ENCODE assay signal across 7 mouse cellular contexts in genomic region chr9:86449581-86449980, GRCm38 (mm10). TPM values are rescaled to one million over a fixed set of nuclear protein-coding genes. Genes with fewer than 3 reads are reported as not detected.
DNase-seq lines count a peak whose midpoint lies in the region; ATAC-seq and TF ChIP-seq lines count a peak whose summit lies in the region.

No protein-coding gene starts in this region.

- TF ChIP-seq POLR2A in cortical plate, adult 2 months (IDR thresholded peaks at IDR 0.05; ENCODE audit: extremely low read depth, insufficient read depth, low read length), result no peak

- H3K4me2 ChIP-seq in midbrain, embryonic 15.5 days, result peak overlapping the region; percentile 35

- no peak overlapping the region for H3K27ac ChIP-seq in cortical plate, adult 2 months (ENCODE audit: insufficient read depth, low read length)
- no peak overlapping the region for H3K27ac ChIP-seq in midbrain, embryonic 15.5 days

- intact Hi-C loops in left cerebral cortex, postnatal 36 days (cut with DNase I), result loop anchor here (10.0 kb wide), 1 partner anchor 245 kb away; no protein-coding TSS in a partner anchor

- no peaks in the 10 kb centered on the region for H3K36me3 ChIP-seq in midbrain, embryonic 15.5 days (replicated peaks)

- peak; percentile 79 to 81 for DNase-seq in adrenal gland, adult 18-20 months (ENCODE audit: low spot score in 2 of 2)
- peak; percentile 19 to 20 for DNase-seq in gastrocnemius, adult 8-10 months (ENCODE audit: low spot score in 2 of 2)
- DNase-seq in left cerebral cortex, postnatal 36 days (ENCODE audit: low spot score in 2 of 2), result peak; percentile 68 to 74
- DNase-seq in spleen, adult 18-20 months, result peak; percentile 30 to 76

- no peak overlapping the region for H3K9ac ChIP-seq in midbrain, embryonic 15.5 days

- no peak overlapping the region for H3K4me3 ChIP-seq in cortical plate, adult 2 months (ENCODE audit: insufficient read depth, low read length)
- H3K4me3 ChIP-seq in midbrain, embryonic 15.5 days, result no peak overlapping the region

- peak; percentile 96 for TF ChIP-seq CTCF in cortical plate, adult 2 months (IDR thresholded peaks at IDR 0.05; ENCODE audit: extremely low read depth, insufficient read depth, low read length)

- 5% methylated on average over 11 of the region's 11 CpGs for WGBS in midbrain, embryonic 15.5 days

- no peaks in the 10 kb centered on the region for H3K9me3 ChIP-seq in midbrain, embryonic 15.5 days

- peak; percentile 60 for ATAC-seq in inflammation-experienced regulatory T-cells, adult 6 months
- peak; percentile 73 for ATAC-seq in midbrain, embryonic 15.5 days (replicated peaks)

- no peaks in the 10 kb centered on the region; the same call in 1 of the 2 replicates for H3K27me3 ChIP-seq in midbrain, embryonic 15.5 days (replicated peaks)

- no peaks in the 10 kb centered on the region; the same call in none of the 2 replicates for H3K4me1 ChIP-seq in cortical plate, adult 2 months (ENCODE audit: control insufficient read depth, insufficient read depth, low read length)
- H3K4me1 ChIP-seq in midbrain, embryonic 15.5 days, result peaks cover 12% of the 10 kb centered on the region

RNA-seq across cellular contexts. Expression of gene Ube2cbp, which starts 15.2 kb away (rescaled TPM):
- 1 to 10 TPM; 1.2 to 1.9 TPM for total RNA-seq in adrenal gland, adult 18-20 months (2021)
- polyA plus RNA-seq in cortical plate, adult 2 months (2012; rRNA removed), result 2.2 TPM in 2 replicates
- total RNA-seq in gastrocnemius, adult 8-10 months (2022), result 1 to 10 TPM; 3.2 to 5.8 (median 3.7) TPM
- polyA plus RNA-seq in inflammation-experienced regulatory T-cells, adult 6 months (2017; shearing (Covaris generic)), result 1 to 10 TPM; 1.8 to 5.2 (median 4.7) TPM
- 1 to 10 TPM; 4.1 to 4.6 TPM for total RNA-seq in left cerebral cortex, postnatal 36 days (2021)
- 6.0 and 7.8 TPM in 2 replicates for polyA plus RNA-seq in midbrain, embryonic 15.5 days (2015; fragmentation: Nextera tagmentation; extraction: Ambion mirVana)

RNA-seq across cellular contexts. Expression of gene Dop1a, which starts 17.4 kb away (rescaled TPM):
- total RNA-seq in adrenal gland, adult 18-20 months (2021), result 10 to 100 TPM; 20.4 to 22.5 TPM
- 37.6 and 41.4 TPM in 2 replicates for polyA plus RNA-seq in cortical plate, adult 2 months (2012; rRNA removed)
- total RNA-seq in gastrocnemius, adult 8-10 months (2022), result 10 to 100 TPM in 2 of 4 experiments, 1 to 10 TPM in 2; 8.0 to 11.6 (median 10.0) TPM
- 10 to 100 TPM; 17.3 to 41.2 (median 32.1) TPM for polyA plus RNA-seq in inflammation-experienced regulatory T-cells, adult 6 months (2017; shearing (Covaris generic))
- 10 to 100 TPM; 52.6 to 60.9 TPM for total RNA-seq in left cerebral cortex, postnatal 36 days (2021)
- polyA plus RNA-seq in midbrain, embryonic 15.5 days (2015; fragmentation: Nextera tagmentation; extraction: Ambion mirVana), result 38.9 and 44.5 TPM in 2 replicates

Comparison
In these comparisons a context has a peak if more than half of its experiments do, and no peak if none do; other contexts are left out.
1. DNase-seq: peak in every context shown above with its lines; median percentile 80 in adrenal gland, adult 18-20 months; 71 in left cerebral cortex, postnatal 36 days; 53 in spleen, adult 18-20 months; 20 in gastrocnemius, adult 8-10 months.